Mouse (Mus musculus) embryonic facial prominence, embryonic 15.5 days (tissue): ENCODE measurements around the gene Defb47. TPM values are rescaled to one million over a fixed set of nuclear protein-coding genes. Genes with fewer than 3 reads are reported as not detected.

Experiments
- ATAC-seq: fragments of 200-750 bp; cut with Nextera tagmentation; 2 replicates; pipeline ENCODE4 v1.8.0; 2017; ENCODE audit warnings: low read depth, moderate TSS enrichment; ENCODE audit not compliant: insufficient number of reproducible peaks, low FRiP score, low TSS enrichment
- H3K27ac ChIP-seq: fragments of 300-500 bp; sonication (generic); replicated peaks from 2 replicates; pipeline ENCODE4 v1.5.1; 2015; ENCODE audit warnings: mild to moderate bottlenecking, inconsistent platforms
- H3K27me3 ChIP-seq: fragments of 300-500 bp; sonication (generic); 2 replicates; pipeline ENCODE4 v1.6.1; 2015; ENCODE audit warnings: inconsistent platforms
- H3K36me3 ChIP-seq: fragments of 300-500 bp; sonication (generic); 2 replicates; pipeline ENCODE4 v1.6.1; 2015; ENCODE audit warnings: mild to moderate bottlenecking, inconsistent platforms
- H3K4me1 ChIP-seq: fragments of 300-500 bp; sonication (generic); 2 replicates; pipeline ENCODE4 v1.6.1; 2015; ENCODE audit warnings: inconsistent platforms
- H3K4me2 ChIP-seq: fragments of 300-500 bp; sonication (generic); replicated peaks from 2 replicates; pipeline ENCODE4 v1.6.1; 2015; ENCODE audit warnings: mild to moderate bottlenecking, inconsistent platforms
- H3K4me3 ChIP-seq: fragments of 300-500 bp; sonication (generic); replicated peaks from 2 replicates; pipeline ENCODE4 v1.5.1; 2015; ENCODE audit warnings: mild to moderate bottlenecking, inconsistent platforms
- H3K9ac ChIP-seq: fragments of 300-500 bp; sonication (generic); 2 replicates; pipeline ENCODE4 v1.6.1; 2015; ENCODE audit warnings: inconsistent platforms
- H3K9me3 ChIP-seq: fragments of 300-500 bp; sonication (generic); replicated peaks from 2 replicates; pipeline ENCODE4 v1.6.1; 2016; ENCODE audit warnings: inconsistent platforms
- WGBS: fragments of 180-500 bp; shearing (Covaris S2); methylation state at CpG from one replicate; pipeline ENCODE4 v1.1.7; 2015; 5-methylcytosine and 5-hydroxymethylcytosine counted together
- polyA plus RNA-seq: library from polyadenylated mRNA; unstranded; fragments of >200 nt; fragmentation: Nextera tagmentation; extraction: Ambion mirVana; gene quantifications from 2 replicates; pipeline ENCODE4 v1.2.1, GENCODE M21; 2015

Defb47 gene
- polyA plus RNA-seq, 1 experiment from 2014 or later = not detected

DNA sequence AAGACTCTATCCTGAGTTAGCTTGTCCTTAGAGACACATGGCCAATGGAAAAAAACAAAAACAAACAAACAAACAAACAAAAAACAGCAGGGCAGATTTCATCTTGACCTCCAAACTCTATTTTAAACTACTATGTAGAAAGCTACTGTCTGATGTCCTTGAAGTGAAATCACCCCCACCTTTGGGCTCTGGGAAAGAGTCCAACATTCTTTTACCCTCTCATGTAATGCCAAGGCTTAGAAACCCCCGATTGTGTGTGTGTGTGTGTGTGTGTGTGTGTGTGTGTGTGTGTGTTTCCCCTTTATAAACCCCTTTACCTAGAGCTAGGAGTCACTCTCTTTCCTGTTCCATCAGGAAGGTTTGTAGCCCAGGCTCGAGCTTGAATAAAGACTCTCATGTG, 4.7 kb downstream of the Defb47 start:
- WGBS = 58% methylated on average over 2 of the region's 2 CpGs
- no peaks in the 10 kb centered on the region for H3K36me3 ChIP-seq

GRCm38 (mm10) chr14:63011471-63011870, 13.6 kb downstream of the Defb47 start, which contains the start of gene Defb43:
TSS of gene Defb43 (plus strand) at chr14:63011771.
- no peak for ATAC-seq
- H3K36me3 ChIP-seq = no peaks in the 10 kb centered on the region
- 92% methylated on average over 5 of the region's 5 CpGs for WGBS
- H3K27me3 ChIP-seq = no peaks in the 10 kb centered on the region
- H3K9ac ChIP-seq = no peak within 1 kb of the TSS
- no peaks in the 10 kb centered on the region for H3K9me3 ChIP-seq
- H3K4me2 ChIP-seq = no peak within 1 kb of the TSS
- H3K4me3 ChIP-seq = no peak within 1 kb of the TSS
- no peaks in the 10 kb centered on the region for H3K4me1 ChIP-seq
- H3K27ac ChIP-seq = no peak within 1 kb of the TSS

More for the DNA sequence above, 4.7 kb downstream of the Defb47 start:
- no peaks in the 10 kb centered on the region for H3K27me3 ChIP-seq
- H3K9me3 ChIP-seq = no peaks in the 10 kb centered on the region
- no peaks in the 10 kb centered on the region for H3K4me1 ChIP-seq
- no peak overlapping the region for H3K27ac ChIP-seq
- H3K4me2 ChIP-seq = no peak overlapping the region
- no peak overlapping the region for H3K9ac ChIP-seq
- no peak overlapping the region for H3K4me3 ChIP-seq
- ATAC-seq = no peak

DNA sequence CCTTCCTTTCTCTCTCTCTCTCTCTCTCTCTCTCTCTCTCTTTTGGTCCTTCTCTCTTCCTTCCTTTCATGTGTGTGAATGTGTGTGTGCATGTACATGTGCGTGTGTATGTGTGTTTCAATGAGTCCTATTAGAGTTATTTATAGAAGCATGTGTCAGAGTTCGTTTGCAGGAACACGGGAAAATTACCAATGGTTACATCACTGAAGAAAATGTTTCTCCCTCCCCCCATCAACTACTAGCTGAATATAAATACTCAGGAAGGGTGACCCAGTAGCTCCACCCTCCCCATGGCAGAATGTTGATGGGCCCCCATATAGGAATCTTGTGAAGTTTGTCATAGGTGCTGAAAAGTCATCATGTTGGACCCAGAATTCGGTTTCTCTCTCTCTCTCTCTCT, 15.2 kb downstream of the Defb47 start:
- no peak overlapping the region for H3K4me2 ChIP-seq
- H3K9ac ChIP-seq = no peak overlapping the region
- no peak for ATAC-seq
- no peaks in the 10 kb centered on the region for H3K4me1 ChIP-seq
- H3K27ac ChIP-seq = no peak overlapping the region
- no peaks in the 10 kb centered on the region for H3K27me3 ChIP-seq
- no peaks in the 10 kb centered on the region for H3K36me3 ChIP-seq
- no peaks in the 10 kb centered on the region for H3K9me3 ChIP-seq
- H3K4me3 ChIP-seq = no peak overlapping the region
- 84% methylated on average over 4 of the region's 4 CpGs for WGBS

DNA sequence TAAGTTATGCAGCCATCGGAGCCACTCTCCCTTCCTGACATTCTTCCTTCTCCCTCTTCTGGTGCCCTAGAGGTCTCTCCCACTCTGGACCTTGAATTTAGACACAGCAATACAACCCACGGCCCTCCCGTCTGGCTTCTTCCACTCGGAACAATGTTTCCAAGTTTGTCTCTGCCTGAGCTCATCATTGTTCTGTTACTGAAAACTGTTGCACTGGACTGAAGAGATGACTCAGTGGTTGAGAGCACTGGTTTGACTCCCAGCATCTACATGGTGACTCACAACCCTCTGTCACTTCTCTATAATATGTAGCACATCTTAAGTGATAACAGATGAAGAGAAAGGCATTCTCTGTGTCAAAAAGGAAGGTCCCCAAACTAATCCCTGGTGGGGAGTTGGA, 16.8 kb downstream of the Defb47 start:
- Histone ChIP-seq H3K27ac (no peak overlapping the region), H3K4me3 (no peak overlapping the region), H3K9ac (no peak overlapping the region), H3K4me2 (no peak overlapping the region), H3K27me3 (no peaks in the 10 kb centered on the region), H3K4me1 (no peaks in the 10 kb centered on the region), H3K9me3 (no peaks in the 10 kb centered on the region), H3K36me3 (no peaks in the 10 kb centered on the region)
- WGBS = 84% methylated on average over 4 of the region's 4 CpGs
- ATAC-seq = no peak

- H3K4me1 ChIP-seq = no peaks in the 10 kb centered on the region
- no peaks in the 10 kb centered on the region for H3K9me3 ChIP-seq
- no peak overlapping the region for H3K4me3 ChIP-seq
- no peak overlapping the region for H3K4me2 ChIP-seq
- 55% methylated on average over 6 of the region's 6 CpGs for WGBS
- ATAC-seq = no peak
- H3K36me3 ChIP-seq = no peaks in the 10 kb centered on the region
- H3K27ac ChIP-seq = no peak overlapping the region
- no peaks in the 10 kb centered on the region for H3K27me3 ChIP-seq
- H3K9ac ChIP-seq = no peak overlapping the region
These were observed 22.8 kb downstream of the Defb47 start for GRCm38 (mm10) chr14:63020524-63021156.

- Histone ChIP-seq H3K36me3 (no peaks in the 10 kb centered on the region), H3K4me3 (no peak within 1 kb of the TSS), H3K4me1 (no peaks in the 10 kb centered on the region), H3K9ac (no peak within 1 kb of the TSS), H3K9me3 (no peaks in the 10 kb centered on the region), H3K4me2 (no peak within 1 kb of the TSS), H3K27ac (no peak within 1 kb of the TSS), H3K27me3 (no peaks in the 10 kb centered on the region)
- no peak for ATAC-seq
- WGBS = 76% methylated on average over 3 of the region's 3 CpGs
These were observed 48.8 kb downstream of the Defb47 start, which contains the start of gene Defb42 for GRCm38 (mm10) chr14:63046691-63047090. TSS of gene Defb42 (plus strand) at chr14:63046991.

DNA sequence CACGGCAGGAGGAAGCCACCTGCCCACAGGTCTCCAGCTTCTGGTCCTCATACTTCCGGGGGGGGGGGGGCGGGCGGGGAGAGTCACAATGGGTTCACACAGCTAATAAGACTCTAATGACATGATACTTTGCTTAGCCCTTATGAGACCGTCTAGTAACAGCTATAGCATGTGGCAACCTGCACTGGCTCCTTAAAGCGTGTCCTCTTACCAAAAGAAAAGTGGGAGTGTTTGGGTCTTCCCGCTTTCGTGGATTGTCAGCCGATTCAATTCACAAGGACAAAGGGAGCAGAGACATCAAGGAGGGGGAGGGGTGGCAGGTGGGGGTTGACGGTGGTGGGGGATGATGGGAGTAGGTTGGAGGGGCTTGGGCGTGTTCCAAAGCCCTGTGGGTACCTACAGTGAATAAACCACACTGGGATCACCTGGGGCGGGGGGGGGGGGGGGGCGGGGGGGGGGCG, 52.1 kb downstream of the Defb47 start, which contains the start of gene Defb30:
Gene Defb30 (minus strand): TSS at position 51 of the 461 bp plus-strand sequence.
- no peak for ATAC-seq
- 70% methylated on average over 11 of the region's 14 CpGs for WGBS
- no peaks in the 10 kb centered on the region for H3K27me3 ChIP-seq
- H3K4me1 ChIP-seq = no peaks in the 10 kb centered on the region
- no peaks in the 10 kb centered on the region for H3K9me3 ChIP-seq
- H3K27ac ChIP-seq = no peak within 1 kb of the TSS
- no peaks in the 10 kb centered on the region for H3K36me3 ChIP-seq
- H3K4me3 ChIP-seq = no peak within 1 kb of the TSS
- H3K9ac ChIP-seq = no peak within 1 kb of the TSS
- H3K4me2 ChIP-seq = no peak within 1 kb of the TSS

Other genes with a start within 250 kb of the Defb47 start
- 21.1 and 23.2 TPM in 2 replicates for gene Ints6, start 236.9 kb upstream of the Defb47 start, polyA plus RNA-seq
- 8.0 and 8.2 TPM in 2 replicates for gene Wdfy2, start 160.4 kb upstream of the Defb47 start, polyA plus RNA-seq
- gene Defb48, start 13.6 kb upstream of the Defb47 start, polyA plus RNA-seq = not detected in 2 replicates
- not detected in 2 replicates for gene Defb43, start 13.7 kb downstream of the Defb47 start, polyA plus RNA-seq
- not detected in 2 replicates for gene Defb42, start 48.9 kb downstream of the Defb47 start, polyA plus RNA-seq
- not detected in 2 replicates for gene Defb30, start 51.9 kb downstream of the Defb47 start, polyA plus RNA-seq